Mouse (Mus musculus): ENCODE measurements around the gene H2afx. TPM values are rescaled to one million over a fixed set of nuclear protein-coding genes. Genes with fewer than 3 reads are reported as not detected.

The H2afx gene
- polyA plus RNA-seq (2012; ENCODE audit: low replicate concordance), result 328 and 392 TPM in 2 replicates

DNA sequence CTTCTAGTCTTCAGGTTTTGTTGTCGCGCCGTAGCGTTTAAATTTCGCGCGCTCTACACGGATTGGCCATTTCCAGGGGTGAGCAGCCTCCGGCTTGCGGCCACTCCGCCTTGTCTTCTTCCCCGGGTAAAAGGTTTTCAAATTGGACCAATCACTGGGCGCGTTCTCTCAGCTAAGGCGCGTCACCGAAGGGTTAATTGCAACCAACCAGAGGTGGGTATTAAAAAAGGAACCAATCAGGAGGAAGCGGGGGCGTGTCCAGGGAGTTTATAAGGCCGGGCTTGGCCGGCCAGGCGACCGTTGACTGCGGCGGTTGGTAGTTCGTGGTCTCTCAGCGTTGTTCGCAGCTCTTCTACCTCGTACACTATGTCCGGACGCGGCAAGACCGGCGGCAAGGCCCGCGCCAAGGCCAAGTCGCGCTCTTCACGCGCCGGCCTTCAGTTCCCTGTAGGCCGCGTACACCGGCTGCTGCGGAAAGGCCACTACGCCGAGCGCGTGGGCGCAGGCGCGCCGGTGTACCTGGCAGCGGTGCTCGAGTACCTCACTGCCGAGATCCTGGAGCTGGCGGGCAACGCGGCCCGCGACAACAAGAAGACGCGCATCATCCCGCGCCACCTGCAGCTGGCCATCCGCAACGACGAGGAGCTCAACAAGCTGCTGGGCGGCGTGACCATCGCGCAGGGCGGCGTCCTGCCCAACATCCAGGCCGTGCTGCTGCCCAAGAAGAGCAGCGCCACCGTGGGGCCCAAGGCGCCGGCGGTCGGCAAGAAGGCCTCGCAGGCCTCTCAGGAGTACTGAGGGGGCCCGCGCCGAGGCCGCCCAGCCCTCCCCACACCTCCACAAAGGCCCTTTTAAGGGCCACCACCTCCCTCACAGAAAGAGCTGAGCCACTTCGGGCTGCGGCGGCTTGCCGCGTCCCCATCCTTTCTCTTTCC lies at the start of gene H2afx:
TSS of gene H2afx (plus strand) at position 299 of the 935 bp plus-strand sequence.

DNA sequence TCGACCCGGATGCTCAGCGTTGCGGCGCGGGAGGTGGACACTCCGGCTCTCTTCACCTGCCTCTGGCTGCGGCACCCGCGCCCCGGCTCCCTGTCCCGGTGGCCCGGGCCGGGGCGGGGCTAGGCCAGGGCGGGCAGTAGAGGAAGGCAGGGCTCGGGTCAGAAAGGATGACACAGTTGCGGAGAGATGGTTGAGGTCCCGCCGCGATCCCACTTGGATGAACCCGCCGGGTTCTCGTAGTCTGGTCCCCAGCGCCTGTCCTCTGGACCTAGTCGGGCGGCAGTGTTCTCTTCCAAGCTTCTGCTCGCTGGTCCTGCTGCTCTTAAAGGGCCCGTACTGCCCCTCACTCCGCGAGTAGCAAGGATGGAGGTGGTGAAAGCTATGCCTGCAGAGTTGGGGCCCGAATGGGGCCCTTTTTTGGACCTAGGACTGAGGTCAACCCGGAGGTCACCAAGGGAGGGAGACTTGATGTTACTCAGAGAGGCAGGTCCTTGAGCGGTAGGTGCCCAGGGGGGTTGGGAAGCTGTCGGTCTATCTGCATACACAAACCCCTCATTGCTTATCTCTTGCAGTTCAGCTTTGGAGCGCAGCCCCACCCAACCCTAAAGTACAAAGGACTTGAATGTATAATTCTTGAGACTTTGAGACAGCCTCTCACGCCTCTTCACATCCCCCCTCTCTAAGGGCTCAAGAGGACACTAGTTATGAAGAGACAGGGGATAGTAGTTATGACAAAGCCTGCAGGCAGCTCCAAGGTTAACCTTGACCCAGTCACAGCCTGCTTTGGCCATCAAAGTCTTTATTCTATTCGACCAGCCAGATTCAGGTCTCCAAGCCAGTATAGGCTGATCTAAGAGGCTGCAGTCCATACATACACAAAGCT lies 46.2 kb upstream of the H2afx start, which contains the start of gene Abcg4:
TSS of gene Abcg4 (minus strand) at position 540 of the 883 bp plus-strand sequence.

DNA sequence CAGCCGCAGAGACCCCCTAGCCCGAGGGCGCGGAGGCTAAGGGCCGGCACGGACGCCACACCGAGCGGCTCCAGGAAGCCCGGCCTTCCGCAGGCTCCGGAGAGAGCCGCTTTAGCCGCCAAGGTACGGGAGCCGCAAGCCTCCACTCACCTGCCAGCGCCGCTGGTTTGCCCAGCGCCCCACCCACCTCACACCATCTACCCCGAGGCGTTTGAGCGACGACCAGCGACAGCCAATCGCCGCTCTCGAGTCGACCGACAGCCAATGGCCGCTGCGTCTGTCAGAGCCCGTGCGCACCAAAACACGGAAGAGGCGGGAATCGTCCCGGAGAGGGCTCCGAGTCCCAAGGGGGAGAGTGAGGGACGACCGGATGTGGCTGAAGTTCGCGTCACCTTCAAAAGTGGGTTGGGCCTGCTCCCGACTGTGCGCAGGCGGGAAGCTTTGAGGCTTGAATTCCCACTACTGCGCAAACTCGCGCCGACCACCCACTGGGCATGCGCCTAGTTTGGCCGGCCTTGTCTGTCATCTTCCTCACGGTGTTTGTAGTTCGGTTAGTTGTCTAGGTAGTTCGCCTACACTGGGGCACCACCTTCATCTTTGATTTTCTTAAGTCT lies 28.9 kb upstream of the H2afx start, which contains the start of gene Hinfp:
TSS of gene Hinfp (minus strand) at position 206 of the 614 bp plus-strand sequence.

DNA sequence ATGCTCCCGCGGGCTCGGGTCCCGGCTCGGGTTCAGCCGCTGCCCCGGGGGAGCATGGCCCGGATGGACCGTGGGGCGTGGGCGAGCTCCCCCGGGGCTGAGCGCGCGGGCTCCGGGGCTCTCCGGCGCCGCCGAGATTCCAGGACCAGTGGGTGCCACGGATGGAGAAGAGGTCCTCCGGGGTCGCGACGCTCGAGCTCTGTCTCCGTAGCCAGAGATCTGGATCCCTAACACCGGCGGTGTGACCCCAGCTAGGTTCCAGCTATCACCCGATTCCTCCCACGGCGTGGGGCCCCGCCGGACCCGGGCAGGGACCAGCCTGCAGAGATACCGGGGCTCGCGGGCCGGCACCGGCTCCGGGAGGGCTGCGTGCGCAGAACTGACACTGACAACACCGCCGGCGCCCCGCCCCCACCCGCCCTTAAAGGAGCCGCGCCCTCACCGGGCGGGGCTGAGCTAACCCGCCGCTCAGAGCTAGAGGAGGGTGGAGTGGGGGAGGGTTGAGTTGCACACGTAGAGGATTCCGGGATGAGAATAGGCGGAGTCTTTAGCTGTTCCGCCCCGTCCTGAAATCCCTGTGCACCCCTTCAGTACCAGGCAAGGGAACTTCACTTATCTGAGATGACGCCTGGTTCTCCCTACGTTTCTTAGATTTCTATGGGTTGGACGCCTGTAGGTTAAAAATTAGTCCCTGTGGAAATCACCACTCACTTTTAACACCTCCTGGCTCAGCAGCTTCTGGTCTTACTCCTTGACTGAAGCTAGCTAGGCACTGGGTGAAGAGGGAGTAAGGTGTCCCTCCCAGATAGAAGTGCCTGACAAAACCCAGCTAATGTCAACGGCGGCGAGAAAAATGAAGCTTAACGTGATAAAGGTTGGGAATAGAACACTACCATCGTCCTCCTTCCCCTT lies 14.4 kb upstream of the H2afx start, which contains the start of gene C2cd2l:
TSS of gene C2cd2l (minus strand) at position 399 of the 912 bp plus-strand sequence.

DNA sequence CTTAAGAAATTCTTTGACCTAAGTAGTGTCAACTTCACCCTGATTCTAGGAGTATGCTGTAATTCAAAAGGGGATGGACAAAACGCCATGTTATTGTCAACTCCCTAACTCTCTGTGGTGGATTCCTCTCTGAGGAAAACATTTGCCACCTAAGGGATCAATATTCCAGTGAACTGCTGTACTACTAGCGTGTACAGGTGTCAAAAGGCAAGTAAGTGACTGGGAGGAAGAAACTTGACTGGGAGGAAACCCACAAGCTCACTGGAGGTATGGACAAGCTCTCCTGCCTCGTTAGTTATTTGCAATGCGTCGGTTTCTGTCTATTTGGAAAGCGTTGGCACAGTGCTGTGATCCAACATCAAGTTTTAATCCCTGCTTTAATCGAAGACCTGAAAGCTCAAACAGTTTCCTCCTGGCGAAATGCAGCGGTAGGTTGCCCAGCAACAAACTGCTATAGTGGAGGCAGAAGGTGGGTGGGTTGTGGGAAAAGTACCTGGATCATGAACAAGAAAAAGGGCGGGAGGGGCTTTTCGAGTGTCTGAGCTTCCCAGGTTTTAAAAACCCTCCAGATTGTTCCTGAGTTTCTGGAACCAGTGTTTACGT lies 8.6 kb upstream of the H2afx start, which contains the start of gene Dpagt1:
TSS of gene Dpagt1 (plus strand) at position 252 of the 603 bp plus-strand sequence.

DNA sequence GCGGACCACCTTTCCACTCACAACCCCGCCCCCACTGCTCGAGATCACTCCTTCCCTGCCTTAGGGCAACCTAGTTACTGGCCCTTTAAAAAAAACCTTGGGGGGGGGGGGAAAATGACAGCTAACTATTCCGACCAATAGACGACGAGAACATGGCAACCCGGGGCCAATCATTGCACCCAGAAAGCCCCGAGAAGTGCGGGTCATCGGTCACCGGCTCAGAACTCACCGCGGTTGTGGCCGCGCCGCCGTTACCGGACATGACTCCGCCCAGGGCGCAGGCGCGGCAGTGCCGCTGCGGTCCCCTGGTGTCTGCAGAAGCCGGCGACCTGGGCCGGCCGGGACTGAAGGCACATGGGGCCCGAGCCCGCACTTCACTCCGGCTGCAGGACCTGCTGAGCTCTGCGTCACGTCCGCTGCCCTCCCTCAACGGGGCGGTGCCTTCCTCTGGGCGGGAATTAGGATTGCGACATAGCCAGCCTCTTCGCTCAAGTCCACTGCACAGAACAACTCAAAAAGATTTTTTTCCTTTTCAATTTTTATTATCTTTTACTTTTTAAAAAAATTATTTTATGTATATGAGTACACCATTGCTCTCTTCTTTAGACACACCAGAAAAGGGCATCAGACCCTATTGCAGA lies 9.4 kb downstream of the H2afx start, which contains the start of gene Hmbs:
TSS of gene Hmbs (minus strand) at position 448 of the 641 bp plus-strand sequence.

DNA sequence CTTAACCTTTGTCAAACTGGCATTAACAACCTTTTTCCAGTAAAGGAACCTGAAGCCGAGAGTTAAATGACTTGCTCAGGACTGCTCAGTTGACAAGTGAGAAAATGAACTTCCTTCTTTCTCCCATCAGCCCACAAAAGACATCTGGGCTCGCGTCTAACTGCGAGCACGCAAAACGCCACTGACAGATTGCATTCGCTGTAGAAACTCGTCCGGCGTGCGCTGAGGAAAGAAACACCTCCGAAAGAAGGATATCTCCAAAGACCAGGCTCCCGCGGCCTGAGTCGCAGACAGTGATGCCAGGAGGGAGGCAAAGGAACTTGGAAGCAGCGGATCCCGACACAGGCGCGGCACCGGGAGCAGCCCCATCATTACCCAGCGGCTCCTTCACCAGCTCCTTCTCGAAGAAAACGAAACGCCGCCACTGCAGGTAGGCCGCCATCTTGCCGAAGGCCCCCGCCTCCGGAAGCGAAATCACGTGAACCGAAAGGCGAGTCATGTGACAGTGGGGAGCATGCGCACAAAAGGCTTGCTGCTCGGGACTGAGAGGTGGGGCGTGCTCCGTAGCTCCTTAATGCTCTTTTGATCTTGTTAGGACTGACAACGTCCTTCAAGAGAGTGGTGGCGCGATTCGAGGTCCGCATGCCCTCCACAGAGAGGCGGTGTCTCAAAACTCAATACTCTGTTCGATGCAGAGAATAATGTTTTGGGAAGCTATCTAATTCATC lies 26.9 kb downstream of the H2afx start, which contains the start of gene Vps11:
TSS of gene Vps11 (minus strand) at position 481 of the 728 bp plus-strand sequence.

DNA sequence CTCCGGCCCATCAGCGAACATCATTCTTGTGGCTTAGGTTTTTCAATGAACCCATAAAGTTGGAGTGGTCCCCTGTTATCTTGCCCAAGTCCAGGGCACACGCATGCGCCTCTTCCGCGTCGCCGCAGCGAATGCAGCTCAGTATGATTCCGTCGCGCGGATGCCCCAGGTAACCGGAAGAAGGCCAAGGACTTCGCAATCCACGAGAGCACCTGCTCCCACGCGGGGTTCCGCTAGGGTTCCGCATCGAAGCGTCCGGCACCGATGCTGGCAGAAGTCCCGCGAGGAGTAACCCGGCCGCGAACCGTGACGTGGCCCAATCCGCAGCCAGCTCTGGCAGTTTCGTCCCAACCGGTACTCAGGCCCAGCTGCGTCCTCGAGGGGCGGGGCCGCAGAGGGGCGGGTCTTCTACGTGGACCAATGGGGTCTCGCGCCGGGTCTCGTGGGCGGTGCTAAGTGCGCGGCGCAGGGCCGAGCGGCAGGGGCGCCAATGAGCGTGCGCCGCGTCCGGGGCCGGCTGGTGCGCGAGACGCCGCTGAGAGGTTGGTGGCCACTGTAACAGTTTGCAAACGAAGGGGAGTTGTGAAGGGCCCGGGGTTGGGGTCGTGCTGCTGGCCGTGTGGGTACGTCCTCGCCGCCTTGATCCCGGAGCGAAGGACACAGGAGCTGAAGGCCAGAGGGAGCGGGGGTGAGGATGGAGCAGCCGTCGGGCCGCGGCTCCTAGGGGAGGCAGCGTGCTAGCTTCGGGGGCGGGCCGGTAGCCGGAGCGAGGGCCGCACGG lies 44.8 kb downstream of the H2afx start, which contains the start of gene Hyou1:
TSS of gene Hyou1 (plus strand) at position 437 of the 781 bp plus-strand sequence.

Other genes with a start within 250 kb of the H2afx start
- gene Mfrp, start 233.0 kb upstream of the H2afx start, polyA plus RNA-seq (2012; ENCODE audit: low replicate concordance), result not detected in 2 replicates
- gene C1qtnf5, start 227.4 kb upstream of the H2afx start, polyA plus RNA-seq (2012; ENCODE audit: low replicate concordance), result 0.13 TPM in 1 of 2 replicates, not detected in the other
- not detected in 2 replicates for gene Gm49380, start 221.2 kb upstream of the H2afx start, polyA plus RNA-seq (2012; ENCODE audit: low replicate concordance)
- 15.4 and 36.4 TPM in 2 replicates for gene Rnf26, start 221.2 kb upstream of the H2afx start, polyA plus RNA-seq (2012; ENCODE audit: low replicate concordance)
- gene Mcam, start 200.2 kb upstream of the H2afx start, polyA plus RNA-seq (2012; ENCODE audit: low replicate concordance), result 2.2 and 2.4 TPM in 2 replicates
- gene Cbl, start 100.6 kb upstream of the H2afx start, polyA plus RNA-seq (2012; ENCODE audit: low replicate concordance), result 24.4 and 63.9 TPM in 2 replicates
- gene Ccdc153, start 94.0 kb upstream of the H2afx start, polyA plus RNA-seq (2012; ENCODE audit: low replicate concordance), result not detected in 2 replicates
- 0.12 TPM in 1 of 2 replicates, not detected in the other for gene Pdzd3, start 83.2 kb upstream of the H2afx start, polyA plus RNA-seq (2012; ENCODE audit: low replicate concordance)
- 9.7 and 13.4 TPM in 2 replicates for gene Nlrx1, start 66.1 kb upstream of the H2afx start, polyA plus RNA-seq (2012; ENCODE audit: low replicate concordance)
- gene Abcg4, start 46.1 kb upstream of the H2afx start, polyA plus RNA-seq (2012; ENCODE audit: low replicate concordance), result 0.55 and 16.6 TPM in 2 replicates
- 6.5 and 11.9 TPM in 2 replicates for gene Hinfp, start 29.0 kb upstream of the H2afx start, polyA plus RNA-seq (2012; ENCODE audit: low replicate concordance)
- gene C2cd2l, start 14.4 kb upstream of the H2afx start, polyA plus RNA-seq (2012; ENCODE audit: low replicate concordance), result 71.2 and 157 TPM in 2 replicates
- gene Dpagt1, start 8.7 kb upstream of the H2afx start, polyA plus RNA-seq (2012; ENCODE audit: low replicate concordance), result 6.6 and 8.5 TPM in 2 replicates
- gene Hmbs, start 9.5 kb downstream of the H2afx start, polyA plus RNA-seq (2012; ENCODE audit: low replicate concordance), result 18.2 and 149 TPM in 2 replicates
- 16.2 and 21.1 TPM in 2 replicates for gene Vps11, start 27.0 kb downstream of the H2afx start, polyA plus RNA-seq (2012; ENCODE audit: low replicate concordance)
- 28.2 and 32.0 TPM in 2 replicates for gene Hyou1, start 44.8 kb downstream of the H2afx start, polyA plus RNA-seq (2012; ENCODE audit: low replicate concordance)
- 8.0 and 12.1 TPM in 2 replicates for gene Slc37a4, start 62.2 kb downstream of the H2afx start, polyA plus RNA-seq (2012; ENCODE audit: low replicate concordance)
- 96.1 and 158 TPM in 2 replicates for gene Rps25, start 72.4 kb downstream of the H2afx start, polyA plus RNA-seq (2012; ENCODE audit: low replicate concordance)
- 8.7 and 13.4 TPM in 2 replicates for gene Trappc4, start 72.9 kb downstream of the H2afx start, polyA plus RNA-seq (2012; ENCODE audit: low replicate concordance)
- gene Ccdc84, start 83.9 kb downstream of the H2afx start, polyA plus RNA-seq (2012; ENCODE audit: low replicate concordance), result 18.4 and 42.8 TPM in 2 replicates
- gene Foxr1, start 106.4 kb downstream of the H2afx start, polyA plus RNA-seq (2012; ENCODE audit: low replicate concordance), result 0.65 and 3.6 TPM in 2 replicates
- gene Upk2, start 120.3 kb downstream of the H2afx start, polyA plus RNA-seq (2012; ENCODE audit: low replicate concordance), result not detected in 2 replicates
- gene Bcl9l, start 148.1 kb downstream of the H2afx start, polyA plus RNA-seq (2012; ENCODE audit: low replicate concordance), result 168 and 344 TPM in 2 replicates
- 27.2 and 68.3 TPM in 2 replicates for gene Cxcr5, start 227.2 kb downstream of the H2afx start, polyA plus RNA-seq (2012; ENCODE audit: low replicate concordance)

Data from hematopoietic multipotent progenitor cell, adult 10-12 weeks (in vitro differentiated cells).